Mouse (Mus musculus) kidney, adult 2 months (tissue): ENCODE data around the gene Bmpr1a. TPM values are rescaled to one million over a fixed set of nuclear protein-coding genes. Genes with fewer than 3 reads are reported as not detected.

Experiments
- DNase-seq: peaks from one replicate; pipeline ENCODE4 v3.0.0; 2021
- H3K27ac ChIP-seq: fragments of 200-500 bp; 2 replicates; pipeline ENCODE4 v1.5.1; 2012; ENCODE audit warnings: low read depth, low read length, control low read depth, inconsistent platforms; ENCODE audit not compliant: insufficient read depth
- H3K27me3 ChIP-seq: fragments of 200-500 bp; replicated peaks from 2 replicates; pipeline ENCODE4 v1.6.1; 2012; ENCODE audit warnings: mild to moderate bottlenecking, moderate library complexity, low read length, inconsistent platforms; ENCODE audit not compliant: control insufficient read depth, insufficient read depth
- H3K36me3 ChIP-seq: fragments of 200-500 bp; 2 replicates; pipeline ENCODE4 v1.6.1; 2012; ENCODE audit warnings: mild to moderate bottlenecking, moderate library complexity, low read length, inconsistent platforms; ENCODE audit not compliant: control insufficient read depth, insufficient read depth
- H3K4me1 ChIP-seq: fragments of 200-500 bp; 2 replicates; pipeline ENCODE4 v1.6.1; 2011; ENCODE audit warnings: low read length; ENCODE audit not compliant: control insufficient read depth, insufficient read depth
- H3K4me3 ChIP-seq: fragments of 200-500 bp; 2 replicates; pipeline ENCODE4 v1.5.1; 2011; ENCODE audit warnings: mild to moderate bottlenecking, low read depth, low read length, control low read depth; ENCODE audit not compliant: insufficient read depth
- CTCF ChIP-seq: fragments of 200-500 bp; conservative IDR thresholded peaks from 2 replicates; pipeline ENCODE4 v1.5.1; 2011; ENCODE audit warnings: low read depth, mild to moderate bottlenecking, control low read depth, low read length, moderate library complexity, mixed read lengths; ENCODE audit not compliant: insufficient read depth, insufficient read length
- POLR2A ChIP-seq: fragments of 200-500 bp; IDR thresholded peaks from one replicate; pipeline ENCODE4 v1.6.1; 2011; ENCODE audit warnings: low read depth, low read length, control low read depth
- WGBS: fragments of 180-500 bp; shearing (Covaris S2); methylation state at CpG from one replicate; pipeline ENCODE4 v1.1.7; 2018; 5-methylcytosine and 5-hydroxymethylcytosine counted together
- polyA plus RNA-seq: library from polyadenylated mRNA; depleted of rRNA; stranded (reverse); fragments of >200 nt; gene quantifications from 2 replicates; pipeline ENCODE4 v1.2.3, GENCODE M21; 2012

The Bmpr1a gene
- polyA plus RNA-seq, 1 experiment: 11.4 TPM

DNA sequence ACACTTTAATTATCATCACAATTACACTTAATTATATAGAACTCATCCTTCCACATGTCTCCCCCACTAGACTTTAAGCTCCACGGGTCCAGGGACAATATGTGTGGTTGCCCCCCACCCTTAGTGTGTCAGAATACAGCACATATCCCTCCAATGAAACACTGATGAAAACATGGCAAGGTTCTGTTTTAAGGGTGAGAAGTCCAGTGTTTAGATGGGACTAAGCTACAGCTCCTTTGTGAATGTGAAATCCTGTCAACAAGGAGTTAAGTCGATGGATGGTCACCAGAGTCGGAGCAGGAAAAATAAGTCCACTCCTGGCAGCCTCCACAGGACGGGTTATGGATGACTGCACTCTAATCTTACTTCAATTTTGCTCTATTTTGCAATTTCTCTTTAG is 2.8 kb downstream of the Bmpr1a start:
- DNase-seq: peak; percentile 26
- Histone ChIP-seq H3K27me3 (no peaks in the 10 kb centered on the region), H3K4me3 (no peak overlapping the region), H3K36me3 (no peaks in the 10 kb centered on the region), H3K4me1 (peaks cover 15% of the 10 kb centered on the region; the same call in 1 of the 2 replicates), H3K27ac (no peak overlapping the region)
- TF ChIP-seq CTCF: no peak
- no peak for TF ChIP-seq POLR2A
- whole genome bisulfite sequencing: 7% methylated on average over 4 of the region's 4 CpGs

DNA sequence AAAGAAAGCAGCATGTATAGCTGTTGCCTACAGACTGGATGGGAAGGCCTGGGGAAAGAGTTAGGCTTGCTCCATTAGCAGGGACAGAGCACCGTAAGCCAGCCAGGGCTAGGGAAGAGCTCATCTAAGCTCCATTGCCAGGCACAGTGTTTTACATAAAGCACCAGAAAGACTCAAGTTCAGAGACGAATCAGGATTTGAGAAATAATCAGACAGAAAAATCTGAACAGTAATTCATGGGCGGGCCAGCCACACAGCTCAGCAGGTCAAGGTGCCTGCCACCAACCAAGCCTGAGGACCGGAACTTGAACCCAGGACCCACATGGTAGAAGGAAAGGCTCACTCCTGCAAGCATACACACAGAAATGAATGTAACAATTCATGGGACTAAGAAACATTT is 3.5 kb downstream of the Bmpr1a start:
- Histone ChIP-seq H3K27me3 (no peaks in the 10 kb centered on the region), H3K27ac (no peak overlapping the region), H3K4me1 (peaks cover 15% of the 10 kb centered on the region; the same call in 1 of the 2 replicates), H3K36me3 (no peaks in the 10 kb centered on the region), H3K4me3 (no peak overlapping the region)
- no peak for DNase-seq
- WGBS: 53% methylated on average over 4 of the region's 4 CpGs
- no peak for TF ChIP-seq CTCF
- no peak for TF ChIP-seq POLR2A

DNA sequence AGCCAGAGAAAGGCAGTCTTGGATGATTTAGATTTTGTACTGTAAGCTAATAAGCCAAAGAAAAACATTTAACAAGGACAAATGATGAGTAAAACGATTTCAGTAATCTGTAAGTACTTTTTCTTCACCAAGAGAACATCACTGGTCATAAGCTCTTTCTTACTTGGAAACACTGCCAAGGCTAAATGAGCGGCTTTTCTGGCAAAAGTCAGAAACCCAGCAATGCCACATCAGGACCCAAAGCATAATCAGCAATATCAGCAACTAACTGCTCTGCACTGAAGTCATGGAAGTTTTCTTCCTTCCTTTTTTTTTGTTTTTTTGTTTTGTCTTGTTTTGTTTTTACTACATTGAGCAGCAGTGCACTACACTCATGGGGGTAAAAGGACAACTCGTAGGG is 5.8 kb downstream of the Bmpr1a start:
- Histone ChIP-seq H3K27ac (peak overlapping the region; percentile 22; the same call in 1 of the 2 replicates), H3K4me1 (peaks cover 16% of the 10 kb centered on the region; the same call in 1 of the 2 replicates), H3K36me3 (no peaks in the 10 kb centered on the region), H3K4me3 (no peak overlapping the region), H3K27me3 (no peaks in the 10 kb centered on the region)
- no peak for TF ChIP-seq CTCF
- TF ChIP-seq POLR2A: no peak
- WGBS: 19% methylated on average over 3 of the region's 3 CpGs
- no peak for DNase-seq

DNA sequence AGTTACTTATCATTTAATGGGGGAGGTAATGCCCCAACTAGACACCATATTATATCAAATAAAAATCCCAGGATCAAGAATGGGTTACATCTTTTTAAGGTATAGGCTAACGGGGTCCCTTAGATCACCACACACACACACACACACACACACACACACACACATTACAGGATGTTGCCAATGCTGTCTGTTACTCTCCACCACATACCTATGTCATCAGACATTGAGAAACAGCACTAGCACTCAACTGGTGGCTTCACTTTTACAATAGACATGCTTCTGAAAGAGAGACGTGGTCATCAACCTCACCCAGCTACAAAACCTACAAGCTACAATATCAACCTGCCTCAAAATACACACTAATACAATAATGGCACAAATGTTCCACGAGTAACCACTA is 9.5 kb downstream of the Bmpr1a start:
- TF ChIP-seq CTCF: no peak
- H3K4me3 ChIP-seq: no peak overlapping the region
- no peaks in the 10 kb centered on the region for H3K27me3 ChIP-seq
- 77% methylated on average over 3 of the region's 3 CpGs for WGBS
- H3K27ac ChIP-seq: no peak overlapping the region
- peaks cover 29% of the 10 kb centered on the region for H3K4me1 ChIP-seq
- DNase-seq: no peak
- no peaks in the 10 kb centered on the region for H3K36me3 ChIP-seq

DNA sequence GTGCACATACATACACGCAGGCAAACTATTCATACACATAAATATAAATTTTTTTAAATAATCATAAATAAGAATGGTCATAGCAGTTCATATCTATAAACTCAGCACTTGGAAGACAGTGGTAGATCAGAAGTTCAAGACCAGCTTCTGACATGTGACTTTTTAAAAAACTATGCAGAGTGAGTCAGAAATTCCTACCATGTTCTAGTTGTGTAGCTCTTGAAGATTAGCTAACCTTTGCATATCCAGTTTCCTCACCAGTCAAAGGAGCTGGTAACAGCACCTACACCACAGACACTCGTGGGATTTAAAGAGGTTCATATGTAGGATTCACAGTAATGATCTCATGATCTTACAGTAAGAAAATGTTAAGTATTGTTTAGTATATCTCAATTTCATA is 10.5 kb downstream of the Bmpr1a start:
- Histone ChIP-seq H3K4me1 (peaks cover 30% of the 10 kb centered on the region), H3K27me3 (no peaks in the 10 kb centered on the region), H3K27ac (no peak overlapping the region), H3K4me3 (no peak overlapping the region), H3K36me3 (no peaks in the 10 kb centered on the region)
- DNase-seq: no peak
- 60% methylated on average over 2 of the region's 2 CpGs for WGBS
- TF ChIP-seq POLR2A (no peak), CTCF (no peak)

DNA sequence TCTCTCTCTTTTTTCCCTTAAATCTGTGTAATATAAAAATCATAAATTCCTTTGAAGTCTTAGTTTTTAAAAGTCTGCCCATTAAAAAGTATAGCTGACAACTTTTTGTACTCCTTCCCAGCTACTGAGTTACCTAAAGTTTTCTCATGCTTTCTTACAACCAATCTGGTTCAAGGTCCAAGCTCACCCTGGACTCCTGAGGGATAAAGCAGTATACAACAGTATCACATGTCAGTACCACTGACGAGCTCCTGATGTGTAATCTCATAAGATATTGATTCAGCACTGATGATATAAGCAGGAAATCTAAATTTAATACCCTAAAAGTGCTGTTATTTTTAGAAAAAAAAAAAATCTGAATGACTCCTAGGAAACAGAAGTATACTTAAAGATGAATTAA is 12.2 kb downstream of the Bmpr1a start:
- Histone ChIP-seq H3K27ac (no peak overlapping the region), H3K36me3 (no peaks in the 10 kb centered on the region), H3K4me3 (no peak overlapping the region), H3K27me3 (no peaks in the 10 kb centered on the region), H3K4me1 (peaks cover 29% of the 10 kb centered on the region)
- DNase-seq: no peak
- 43% methylated on average over 1 of the region's 1 CpGs for WGBS
- TF ChIP-seq POLR2A (no peak), CTCF (no peak)

DNA sequence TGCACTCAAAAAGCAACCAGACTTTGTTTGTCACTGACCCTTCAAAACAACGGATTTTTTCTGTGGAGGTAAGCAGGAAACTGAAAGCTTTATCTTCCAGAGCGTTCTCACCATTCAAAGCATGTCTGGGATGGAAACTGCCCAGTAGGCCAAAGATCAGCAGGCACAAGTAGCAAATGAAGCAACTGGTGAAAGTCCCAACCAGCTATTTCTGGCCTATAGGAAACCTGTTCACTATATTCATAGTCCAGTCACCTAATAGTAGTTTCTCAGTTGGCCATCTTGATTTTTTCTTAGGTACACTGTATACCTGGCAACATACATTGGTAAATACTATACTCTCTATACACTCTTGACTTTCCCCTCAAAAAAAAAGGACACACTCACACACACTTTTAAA is 13.2 kb downstream of the Bmpr1a start:
- no peak overlapping the region for H3K4me3 ChIP-seq
- no peaks in the 10 kb centered on the region for H3K27me3 ChIP-seq
- TF ChIP-seq POLR2A: no peak
- no peak for TF ChIP-seq CTCF
- peak overlapping the region; percentile 68 for H3K27ac ChIP-seq
- H3K4me1 ChIP-seq: peaks cover 26% of the 10 kb centered on the region
- 34% methylated on average over 2 of the region's 2 CpGs for WGBS
- peak; percentile 70 for DNase-seq
- no peaks in the 10 kb centered on the region for H3K36me3 ChIP-seq

DNA sequence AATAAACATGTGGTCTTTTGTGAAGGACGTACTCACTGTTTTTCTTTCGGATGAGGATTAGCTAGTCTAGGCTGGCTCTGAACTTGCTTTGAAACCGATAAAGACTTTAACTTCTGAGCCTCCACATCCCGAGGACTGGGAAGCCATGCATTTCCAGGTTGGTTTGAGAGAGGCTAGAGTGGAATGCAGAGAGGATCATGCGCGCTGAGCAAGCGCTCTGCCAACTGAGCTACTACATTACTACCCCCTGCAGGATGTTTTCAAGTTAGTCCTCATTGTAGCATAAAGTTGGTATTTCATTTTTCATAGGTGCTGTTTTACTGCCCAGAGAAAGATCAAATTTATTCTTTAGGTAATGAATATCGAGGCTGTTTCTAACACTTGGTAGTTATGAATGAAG is 17.0 kb downstream of the Bmpr1a start:
- no peak overlapping the region for H3K4me3 ChIP-seq
- peak; percentile 31 for TF ChIP-seq CTCF
- no peak for TF ChIP-seq POLR2A
- DNase-seq: no peak
- H3K27me3 ChIP-seq: no peaks in the 10 kb centered on the region
- H3K36me3 ChIP-seq: no peaks in the 10 kb centered on the region
- H3K27ac ChIP-seq: no peak overlapping the region
- WGBS: 47% methylated on average over 8 of the region's 8 CpGs
- H3K4me1 ChIP-seq: peaks cover 25% of the 10 kb centered on the region
